Mouse (Mus musculus) cortical plate, adult 2 months (tissue): Measurements from ENCODE around the gene Isoc2b.

Experiments used
- CTCF ChIP-seq: fragments of 200-500 bp; IDR thresholded peaks from 2 replicates; pipeline ENCODE4 v1.5.1; 2011; ENCODE audit warnings: mild to moderate bottlenecking, control low read depth, low read length; ENCODE audit not compliant: insufficient read depth; ENCODE audit errors: extremely low read depth
- POLR2A ChIP-seq: fragments of 200-500 bp; IDR thresholded peaks from 2 replicates; pipeline ENCODE4 v1.6.1; 2011; ENCODE audit warnings: mild to moderate bottlenecking, low read length, control low read depth; ENCODE audit not compliant: insufficient read depth; ENCODE audit errors: extremely low read depth

- TF ChIP-seq POLR2A (peak; percentile 87), CTCF (no peak)
Measured at GRCm38 (mm10) chr7:4876753-4877221, 6.7 kb upstream of the Isoc2b start, which contains the start of gene Isoc2a.
